Mouse (Mus musculus) E14TG2a.4 (cell line): ENCODE measurements around the gene Entpd1.

Source experiments
- CTCF ChIP-seq: conservative IDR thresholded peaks from 2 replicates; pipeline ENCODE4 v1.5.1; 2014; ENCODE audit warnings: low read length
- NANOG ChIP-seq: IDR thresholded peaks from 2 replicates; pipeline ENCODE4 v1.6.1; 2014; ENCODE audit warnings: borderline replicate concordance, low read length, mixed read lengths

DNA sequence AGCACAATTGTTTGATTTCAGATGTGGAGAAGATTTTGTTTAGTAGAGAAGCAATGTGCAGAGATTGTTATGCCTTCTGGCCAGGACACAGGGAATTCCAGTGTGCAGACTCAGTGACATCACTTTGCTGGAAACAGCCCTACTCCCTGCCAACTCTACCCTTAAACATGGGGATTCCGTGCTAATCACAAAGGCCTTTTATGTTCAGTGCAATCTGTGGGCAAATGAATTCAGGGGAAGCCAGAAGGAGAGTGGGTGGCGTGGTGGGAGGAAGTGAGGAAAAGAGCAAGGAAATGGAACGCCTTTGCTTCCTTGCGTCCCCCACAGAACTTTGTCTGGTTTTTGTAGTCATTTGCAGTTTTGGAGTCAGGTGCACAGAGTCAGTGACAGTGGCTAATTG lies 90.2 kb downstream of the Entpd1 start:
- no peak for TF ChIP-seq CTCF
- no peak for TF ChIP-seq NANOG
